Mouse (Mus musculus) MEL (cell line): ENCODE results near the gene Scfd2. TPM values are rescaled to one million over a fixed set of nuclear protein-coding genes. Genes with fewer than 3 reads are reported as not detected.

Experiments
- DNase-seq: peaks from one replicate; pipeline ENCODE4 v3.0.0; 2011; ENCODE audit warnings: low read depth, low spot score
- H3K27ac ChIP-seq: 2 replicates; pipeline ENCODE4 v1.5.1; 2012; ENCODE audit warnings: low read depth, mild to moderate bottlenecking, control low read depth, low read length, moderate library complexity; ENCODE audit not compliant: control insufficient read depth
- H3K27me3 ChIP-seq, 2 experiments: fragments of 150-350 bp in 1 of 2; sonication (generic) in 1 of 2; 2 replicates each; pipeline ENCODE4 v1.6.1; 2012; ENCODE audit warnings: low read length in 2 of 2, mild to moderate bottlenecking in 2 of 2, improper control_type of control experiment in 1 of 2, moderate library complexity in 1 of 2; ENCODE audit not compliant: insufficient read depth in 2 of 2, control insufficient read depth in 1 of 2
- H3K36me3 ChIP-seq, 2 experiments: 2 replicates each; pipeline ENCODE4 v1.6.1; 2012 to 2014; ENCODE audit warnings: low read length in 2 of 2, improper control_type of control experiment in 1 of 2, inconsistent platforms in 1 of 2, mild to moderate bottlenecking in 1 of 2; ENCODE audit not compliant: insufficient read depth in 2 of 2, control insufficient read depth in 1 of 2
- H3K4me1 ChIP-seq, 2 experiments: fragments of 150-350 bp in 1 of 2; sonication (generic) in 1 of 2; 2 replicates each; pipeline ENCODE4 v1.6.1; 2012; ENCODE audit warnings: low read length in 2 of 2, improper control_type of control experiment in 1 of 2, mild to moderate bottlenecking in 1 of 2; ENCODE audit not compliant: insufficient read depth in 2 of 2, control insufficient read depth in 1 of 2
- H3K4me3 ChIP-seq, 2 experiments: fragments of 150-350 bp in 1 of 2; sonication (generic) in 1 of 2; 2 replicates each; pipeline ENCODE4 v1.5.1; 2012; ENCODE audit warnings: low read depth in 2 of 2, low read length in 2 of 2, mild to moderate bottlenecking in 2 of 2, moderate library complexity in 2 of 2, control low read depth in 1 of 2, improper control_type of control experiment in 1 of 2; ENCODE audit not compliant: control insufficient read depth in 1 of 2, insufficient read depth in 1 of 2
- H3K79me2 ChIP-seq: 2 replicates; pipeline ENCODE4 v1.6.1; 2012; ENCODE audit warnings: mild to moderate bottlenecking, low read length, moderate library complexity; ENCODE audit not compliant: control insufficient read depth, poor library complexity, insufficient read depth
- H3K9ac ChIP-seq: 2 replicates; pipeline ENCODE4 v1.6.1; 2012; ENCODE audit warnings: low read depth, mild to moderate bottlenecking, control low read depth, low read length, moderate library complexity; ENCODE audit not compliant: control insufficient read depth, poor library complexity, severe bottlenecking
- H3K9me3 ChIP-seq: fragments of 150-350 bp; sonication (generic); replicated peaks from 2 replicates; pipeline ENCODE4 v1.6.1; 2012; ENCODE audit warnings: mild to moderate bottlenecking, low read length, improper control_type of control experiment, moderate library complexity; ENCODE audit not compliant: insufficient read depth
- HCFC1 ChIP-seq: IDR thresholded peaks from 2 replicates; pipeline ENCODE4 v1.6.1; 2012; ENCODE audit warnings: low read depth, mild to moderate bottlenecking, inconsistent platforms, low read length, improper control_type of control experiment, moderate library complexity
- MAFK ChIP-seq: IDR thresholded peaks from 2 replicates; pipeline ENCODE4 v1.6.1; 2011; ENCODE audit warnings: low read depth, mild to moderate bottlenecking, low read length, improper control_type of control experiment, borderline replicate concordance
- MAZ ChIP-seq: IDR thresholded peaks from 2 replicates; pipeline ENCODE4 v1.6.1; 2012; ENCODE audit warnings: low read depth, mild to moderate bottlenecking, inconsistent platforms, low read length, improper control_type of control experiment
- MXI1 ChIP-seq: IDR thresholded peaks from 2 replicates; pipeline ENCODE4 v1.6.1; 2011; ENCODE audit warnings: mild to moderate bottlenecking, low read depth, low read length, improper control_type of control experiment
- MYC ChIP-seq: IDR thresholded peaks from 2 replicates; pipeline ENCODE4 v1.6.1; 2011; ENCODE audit warnings: low read depth, mild to moderate bottlenecking, low read length, improper control_type of control experiment, moderate library complexity
- RAD21 ChIP-seq: IDR thresholded peaks from 2 replicates; pipeline ENCODE4 v1.6.1; 2011; ENCODE audit warnings: mild to moderate bottlenecking, low read depth, low read length, improper control_type of control experiment
- USF2 ChIP-seq, 2 experiments: IDR thresholded peaks; 2 replicates each; pipeline ENCODE4 v1.6.1; 2011 to 2012; ENCODE audit warnings: improper control_type of control experiment in 2 of 2, low read length in 2 of 2, borderline replicate concordance in 1 of 2, inconsistent platforms in 1 of 2, low read depth in 1 of 2, mild to moderate bottlenecking in 1 of 2; ENCODE audit not compliant: insufficient read depth in 1 of 2
- ZNF384 ChIP-seq: IDR thresholded peaks from 2 replicates; pipeline ENCODE4 v1.6.1; 2012; ENCODE audit warnings: low read depth, mild to moderate bottlenecking, inconsistent platforms, low read length, improper control_type of control experiment
- polyA plus RNA-seq, 2 experiments: library from polyadenylated mRNA; stranded (reverse) in 1 of 2; unstranded in 1 of 2; fragments of >175 nt in 1 of 2; fragments of >200 nt in 1 of 2; gene quantifications; 2 replicates each; pipeline versions ENCODE4 v1.2.1 to v1.2.4; 2012; ENCODE audit warnings: low replicate concordance in 2 of 2, low read depth in 1 of 2; ENCODE audit not compliant: insufficient read length in 2 of 2, insufficient read depth in 1 of 2, missing spikeins in 1 of 2
- total RNA-seq: library from RNA; depleted of rRNA; stranded (reverse); fragments of 300-350 nt; gene quantifications from 2 replicates; pipeline ENCODE4 v1.2.3, GENCODE M21; 2012

The Scfd2 gene
- total and polyA plus RNA-seq, 3 experiments: 18.8 to 20.3 TPM; not detected in 1

GRCm38 (mm10) chr5:74202515-74202914 lies 329.0 kb downstream of the Scfd2 start:
- Histone ChIP-seq H3K27me3 (no peaks in the 10 kb centered on the region), H3K9ac (no peak overlapping the region), H3K36me3 (no peaks in the 10 kb centered on the region), H3K79me2 (no peaks in the 10 kb centered on the region), H3K9me3 (no peaks in the 10 kb centered on the region), H3K4me3 (no peak overlapping the region), H3K27ac (no peak overlapping the region), H3K4me1 (no peaks in the 10 kb centered on the region)
- TF ChIP-seq MYC (no peak), USF2 (IDR thresholded peaks at IDR 0.05; ENCODE audit: borderline replicate concordance in 1 of 2, insufficient read depth in 1 of 2, low read depth in 1 of 2, low read length in 2 of 2) (no peak)
- no peak for DNase-seq

GRCm38 (mm10) chr5:74201570-74202357 lies 329.8 kb downstream of the Scfd2 start:
- TF ChIP-seq MAZ: no peak
- no peak for TF ChIP-seq RAD21
- TF ChIP-seq MAFK: no peak
- no peak for TF ChIP-seq ZNF384
- TF ChIP-seq MXI1: no peak
- Histone ChIP-seq H3K79me2 (no peaks in the 10 kb centered on the region), H3K9ac (no peak overlapping the region), H3K9me3 (no peaks in the 10 kb centered on the region), H3K4me1 (no peaks in the 10 kb centered on the region), H3K27me3 (no peaks in the 10 kb centered on the region), H3K27ac (no peak overlapping the region), H3K36me3 (no peaks in the 10 kb centered on the region), H3K4me3 (no peak overlapping the region)
- DNase-seq: no peak

GRCm38 (mm10) chr5:74200481-74200880 lies 331.1 kb downstream of the Scfd2 start:
- no peak overlapping the region for H3K4me3 ChIP-seq
- no peak overlapping the region for H3K27ac ChIP-seq
- 0 out of 4 replicates have a peak, but pooled peaks cover 0 to 5% of the 10 kb centered on the region in 2 experiments for H3K4me1 ChIP-seq
- H3K9ac ChIP-seq: no peak overlapping the region
- no peaks in the 10 kb centered on the region for H3K27me3 ChIP-seq
- DNase-seq: no peak
- no peak for TF ChIP-seq HCFC1
- TF ChIP-seq, all 39 proteins: peak for 0
- H3K36me3 ChIP-seq: no peaks in the 10 kb centered on the region
- no peaks in the 10 kb centered on the region for H3K79me2 ChIP-seq
- H3K9me3 ChIP-seq: no peaks in the 10 kb centered on the region
